Mouse (Mus musculus) midbrain, postnatal 0 days (tissue): ENCODE results near the gene Nifk. TPM values are rescaled to one million over a fixed set of nuclear protein-coding genes. Genes with fewer than 3 reads are reported as not detected.

Experiments
- ATAC-seq: fragments of 200-750 bp; cut with Nextera tagmentation; 2 replicates; pipeline ENCODE4 v1.8.0; 2017; ENCODE audit warnings: moderate number of reproducible peaks, mild to moderate bottlenecking, moderate TSS enrichment, moderate library complexity; ENCODE audit not compliant: low FRiP score
- DNase-seq: peaks from one replicate; pipeline ENCODE4 v3.0.0-alpha.2; 2015; ENCODE audit warnings: low spot score
- H3K27ac ChIP-seq: fragments of 300-500 bp; sonication (generic); 2 replicates; pipeline ENCODE4 v1.5.1; 2014; ENCODE audit warnings: low read depth, mild to moderate bottlenecking, low read length, mixed read lengths
- H3K27me3 ChIP-seq: fragments of 300-500 bp; sonication (generic); 2 replicates; pipeline ENCODE4 v1.6.1; 2014; ENCODE audit warnings: low read length, control low read depth, mixed read lengths; ENCODE audit not compliant: insufficient read depth
- H3K36me3 ChIP-seq: fragments of 300-500 bp; sonication (generic); 2 replicates; pipeline ENCODE4 v1.6.1; 2014; ENCODE audit warnings: low read length, control low read depth, mixed read lengths; ENCODE audit not compliant: insufficient read depth
- H3K4me1 ChIP-seq: fragments of 300-500 bp; sonication (generic); 2 replicates; pipeline ENCODE4 v1.6.1; 2014; ENCODE audit warnings: mild to moderate bottlenecking, control low read depth, antibody characterized with exemption, low read length, mixed read lengths; ENCODE audit not compliant: insufficient read depth
- H3K4me2 ChIP-seq: fragments of 300-500 bp; sonication (generic); 2 replicates; pipeline ENCODE4 v1.6.1; 2014; ENCODE audit warnings: low read depth, mild to moderate bottlenecking, low read length, mixed read lengths; ENCODE audit not compliant: poor library complexity, severe bottlenecking
- H3K4me3 ChIP-seq: fragments of 300-500 bp; sonication (generic); 2 replicates; pipeline ENCODE4 v1.5.1; 2014; ENCODE audit warnings: low read depth, mild to moderate bottlenecking, low read length, moderate library complexity
- H3K9ac ChIP-seq: fragments of 300-500 bp; sonication (generic); replicated peaks from 2 replicates; pipeline ENCODE4 v1.6.1; 2014; ENCODE audit warnings: mild to moderate bottlenecking, low read length, moderate library complexity, mixed read lengths; ENCODE audit not compliant: poor library complexity, severe bottlenecking
- H3K9me3 ChIP-seq: fragments of 300-500 bp; sonication (generic); 2 replicates; pipeline ENCODE4 v1.6.1; 2016; ENCODE audit warnings: low read length, control low read depth
- CTCF ChIP-seq: IDR thresholded peaks from 2 replicates; pipeline ENCODE4 v1.5.1; 2016; ENCODE audit warnings: antibody characterized with exemption, mild to moderate bottlenecking
- WGBS: fragments of 180-500 bp; shearing (Covaris S2); extraction: QIAGEN DNeasy Blood & Tissue Kit; methylation state at CpG from one replicate; pipeline ENCODE4 v1.1.7; 2014; 5-methylcytosine and 5-hydroxymethylcytosine counted together
- polyA plus RNA-seq: library from polyadenylated mRNA; unstranded; fragments of >200 nt; fragmentation: Nextera tagmentation; extraction: Ambion mirVana; gene quantifications from 2 replicates; pipeline ENCODE4 v1.2.1, GENCODE M21; 2015
- total RNA-seq: library from RNA; depleted of rRNA; stranded (reverse); fragments of >200 nt; gene quantifications from 2 replicates; pipeline ENCODE4 v1.2.3, GENCODE M21; 2014; rRNA removed

Gene Nifk
- total RNA-seq (34.1 and 45.8 TPM in 2 replicates), polyA plus RNA-seq (72.9 and 78.0 TPM in 2 replicates)

- ATAC-seq, result peak; percentile 96
Measured at GRCm38 (mm10) chr1:118321661-118322201, at the start of gene Nifk. Gene Nifk, plus strand, starts transcription at chr1:118321839.

DNA sequence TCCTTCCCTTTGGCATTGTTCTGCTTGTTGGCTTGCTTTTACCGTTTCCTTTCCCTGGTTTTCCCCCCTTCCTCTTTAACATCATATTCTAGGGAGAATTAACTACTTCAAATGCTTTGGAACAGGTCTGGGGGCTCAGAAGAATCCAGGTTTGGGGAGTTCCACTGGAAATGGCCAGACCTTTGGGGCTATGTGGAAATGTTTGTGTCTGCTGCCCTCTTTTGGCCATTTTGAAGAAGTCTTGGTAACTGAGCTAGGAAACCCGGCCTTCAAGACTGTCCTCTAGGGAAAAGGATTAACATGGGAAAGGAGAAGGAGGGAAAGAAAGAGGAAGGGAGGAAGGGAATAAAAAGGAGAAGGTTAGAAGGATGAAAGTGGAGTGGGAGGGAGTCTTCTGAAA lies 46.5 kb upstream of the Nifk start:
- Histone ChIP-seq H3K36me3 (no peaks in the 10 kb centered on the region), H3K9me3 (no peaks in the 10 kb centered on the region), H3K27me3 (no peaks in the 10 kb centered on the region), H3K4me2 (no peak overlapping the region), H3K27ac (no peak overlapping the region), H3K4me3 (no peak overlapping the region), H3K4me1 (no peaks in the 10 kb centered on the region), H3K9ac (no peak overlapping the region)
- ATAC-seq, result no peak
- 11% methylated on average over 2 of the region's 2 CpGs for WGBS
- peak; percentile 74 for TF ChIP-seq CTCF
- peak; percentile 77 for DNase-seq

More at GRCm38 (mm10) chr1:118321661-118322201, at the start of gene Nifk:
- Histone ChIP-seq H3K9ac (peak within 1 kb of the TSS; percentile 83), H3K36me3 (peaks cover 14% of the 10 kb centered on the region), H3K4me2 (peak within 1 kb of the TSS; percentile 87), H3K4me1 (peaks cover 7% of the 10 kb centered on the region), H3K27ac (peak within 1 kb of the TSS; percentile 73), H3K9me3 (no peaks in the 10 kb centered on the region), H3K27me3 (no peaks in the 10 kb centered on the region), H3K4me3 (peak within 1 kb of the TSS; percentile 91)
- peak; percentile 90 for TF ChIP-seq CTCF
- under 1% methylated on average over 37 of the region's 37 CpGs for WGBS
- peak; percentile 97 for DNase-seq

GRCm38 (mm10) chr1:118292291-118292690 lies 29.3 kb upstream of the Nifk start:
- Histone ChIP-seq H3K9ac (no peak overlapping the region), H3K27me3 (no peaks in the 10 kb centered on the region), H3K4me1 (no peaks in the 10 kb centered on the region), H3K9me3 (no peaks in the 10 kb centered on the region), H3K36me3 (peaks cover 9% of the 10 kb centered on the region), H3K4me3 (no peak overlapping the region), H3K27ac (no peak overlapping the region), H3K4me2 (no peak overlapping the region)
- ATAC-seq (no peak), DNase-seq (no peak)
- WGBS, result 89% methylated on average over 4 of the region's 4 CpGs
- TF ChIP-seq CTCF, result no peak

- Histone ChIP-seq H3K9me3 (no peaks in the 10 kb centered on the region), H3K4me3 (no peak overlapping the region), H3K4me2 (no peak overlapping the region), H3K4me1 (no peaks in the 10 kb centered on the region), H3K27me3 (no peaks in the 10 kb centered on the region), H3K27ac (no peak overlapping the region), H3K36me3 (peaks cover 20% of the 10 kb centered on the region), H3K9ac (no peak overlapping the region)
- DNase-seq, result no peak
- WGBS, result 95% methylated on average over 3 of the region's 3 CpGs
- 0 out of 2 replicates have a peak, but pooled peaks have one; percentile 21 for ATAC-seq
- no peak for TF ChIP-seq CTCF
Measured at GRCm38 (mm10) chr1:118294192-118294591, 27.4 kb upstream of the Nifk start.

DNA sequence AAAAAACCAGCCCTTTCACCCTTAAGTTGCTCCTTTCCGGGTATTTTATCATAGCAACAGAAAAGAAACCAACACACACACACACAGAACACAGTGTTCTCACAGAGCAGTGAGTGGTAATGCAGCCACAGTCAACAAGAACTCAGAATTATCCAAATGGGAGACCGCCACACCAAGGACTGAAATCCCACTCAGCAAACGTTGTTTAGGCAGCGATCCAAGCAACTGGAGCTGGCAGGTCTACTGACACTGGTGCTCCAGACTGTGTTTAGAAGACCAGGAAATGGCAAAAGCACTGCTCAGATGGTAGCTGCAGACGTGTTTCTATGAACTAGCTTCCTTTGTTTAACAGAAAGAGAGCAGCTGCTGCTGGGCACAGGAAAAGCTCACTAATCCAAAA lies 26.8 kb upstream of the Nifk start:
- Histone ChIP-seq H3K4me1 (no peaks in the 10 kb centered on the region), H3K9ac (no peak overlapping the region), H3K27ac (no peak overlapping the region), H3K9me3 (no peaks in the 10 kb centered on the region), H3K36me3 (peaks cover 21% of the 10 kb centered on the region), H3K27me3 (no peaks in the 10 kb centered on the region), H3K4me3 (no peak overlapping the region), H3K4me2 (no peak overlapping the region)
- peak; percentile 9 for DNase-seq
- 62% methylated on average over 5 of the region's 5 CpGs for WGBS
- TF ChIP-seq CTCF, result no peak
- ATAC-seq, result no peak

DNA sequence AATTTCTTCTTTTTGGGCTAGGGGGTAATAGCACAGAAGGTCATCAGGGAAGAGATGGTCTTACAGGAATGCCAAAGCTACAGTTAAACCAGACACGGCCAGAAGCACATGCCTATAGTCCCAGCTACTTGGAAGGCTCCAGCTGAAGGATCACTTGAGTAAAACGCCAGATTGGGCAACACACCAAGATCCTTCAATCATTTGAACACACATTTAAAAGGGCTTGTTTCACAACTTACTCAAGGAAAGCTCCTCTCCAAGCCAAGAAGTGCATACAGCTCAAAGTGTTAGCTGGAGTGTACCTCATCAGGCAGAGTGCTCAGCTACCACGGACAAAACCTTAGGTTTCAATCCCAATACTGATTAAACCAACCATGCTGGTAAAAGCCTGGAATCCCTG lies 25.0 kb upstream of the Nifk start:
- WGBS, result 92% methylated on average over 3 of the region's 3 CpGs
- H3K36me3 ChIP-seq, result peaks cover 33% of the 10 kb centered on the region
- H3K9ac ChIP-seq, result no peak overlapping the region
- no peak for TF ChIP-seq CTCF
- DNase-seq, result no peak
- ATAC-seq, result no peak
- H3K27me3 ChIP-seq, result no peaks in the 10 kb centered on the region
- H3K4me3 ChIP-seq, result no peak overlapping the region
- no peaks in the 10 kb centered on the region for H3K4me1 ChIP-seq
- no peaks in the 10 kb centered on the region for H3K9me3 ChIP-seq
- no peak overlapping the region for H3K4me2 ChIP-seq
- H3K27ac ChIP-seq, result no peak overlapping the region
